Mouse (Mus musculus) heart, postnatal 0 days (tissue): ENCODE results near the gene Ivns1abp. TPM values are rescaled to one million over a fixed set of nuclear protein-coding genes. Genes with fewer than 3 reads are reported as not detected.

ENCODE experiments used
- ATAC-seq: fragments of 200-750 bp; cut with Nextera tagmentation; 2 replicates; pipeline ENCODE4 v1.8.0; 2017; ENCODE audit warnings: low read depth, moderate number of reproducible peaks, moderate library complexity; ENCODE audit not compliant: insufficient read depth
- DNase-seq: peaks from one replicate; pipeline ENCODE4 v3.0.0-alpha.2; 2016; ENCODE audit warnings: low spot score
- H3K27ac ChIP-seq: fragments of 300-500 bp; sonication (generic); 2 replicates; pipeline ENCODE4 v1.5.1; 2014; ENCODE audit warnings: low read depth, mild to moderate bottlenecking
- H3K27me3 ChIP-seq: fragments of 300-500 bp; sonication (generic); 2 replicates; pipeline ENCODE4 v1.6.1; 2014; ENCODE audit warnings: low read length, mixed read lengths; ENCODE audit not compliant: control insufficient read depth, insufficient read depth
- H3K36me3 ChIP-seq: fragments of 300-500 bp; sonication (generic); replicated peaks from 2 replicates; pipeline ENCODE4 v1.6.1; 2014; ENCODE audit warnings: low read length, mixed read lengths; ENCODE audit not compliant: control insufficient read depth, insufficient read depth
- H3K4me1 ChIP-seq: fragments of 300-500 bp; sonication (generic); 2 replicates; pipeline ENCODE4 v1.6.1; 2014; ENCODE audit warnings: antibody characterized with exemption; ENCODE audit not compliant: control insufficient read depth, insufficient read depth
- H3K4me2 ChIP-seq: fragments of 300-500 bp; sonication (generic); 2 replicates; pipeline ENCODE4 v1.6.1; 2014; ENCODE audit warnings: low read depth, mild to moderate bottlenecking, low read length, moderate library complexity
- H3K4me3 ChIP-seq: fragments of 300-500 bp; sonication (generic); 2 replicates; pipeline ENCODE4 v1.5.1; 2014; ENCODE audit warnings: low read depth, low read length
- H3K9ac ChIP-seq: fragments of 300-500 bp; sonication (generic); replicated peaks from 2 replicates; pipeline ENCODE4 v1.6.1; 2014; ENCODE audit warnings: low read depth, low read length, mixed read lengths
- H3K9me3 ChIP-seq: fragments of 300-500 bp; sonication (generic); replicated peaks from 2 replicates; pipeline ENCODE4 v1.6.1; 2016; ENCODE audit warnings: low read length; ENCODE audit not compliant: control insufficient read depth
- CTCF ChIP-seq: IDR thresholded peaks from 2 replicates; pipeline ENCODE4 v1.5.1; 2016; ENCODE audit warnings: antibody characterized with exemption, control low read depth, low read depth
- EP300 ChIP-seq: IDR thresholded peaks from 2 replicates; pipeline ENCODE4 v1.6.1; 2016; ENCODE audit warnings: antibody characterized with exemption, low read depth
- WGBS: fragments of 180-500 bp; shearing (Covaris S2); extraction: QIAGEN DNeasy Blood & Tissue Kit; methylation state at CpG from one replicate; pipeline ENCODE4 v1.1.7; 2014; 5-methylcytosine and 5-hydroxymethylcytosine counted together
- polyA plus RNA-seq: library from polyadenylated mRNA; unstranded; fragments of >200 nt; fragmentation: Nextera tagmentation; extraction: Ambion mirVana; gene quantifications from 2 replicates; pipeline ENCODE4 v1.2.1, GENCODE M21; 2015
- total RNA-seq: library from RNA; depleted of rRNA; stranded (reverse); fragments of >200 nt; gene quantifications from 2 replicates; pipeline ENCODE4 v1.2.3, GENCODE M21; 2014; ENCODE audit warnings: low replicate concordance

Ivns1abp gene
- total and polyA plus RNA-seq, 2 experiments from 2014 or later: 272 to 413 TPM

DNA sequence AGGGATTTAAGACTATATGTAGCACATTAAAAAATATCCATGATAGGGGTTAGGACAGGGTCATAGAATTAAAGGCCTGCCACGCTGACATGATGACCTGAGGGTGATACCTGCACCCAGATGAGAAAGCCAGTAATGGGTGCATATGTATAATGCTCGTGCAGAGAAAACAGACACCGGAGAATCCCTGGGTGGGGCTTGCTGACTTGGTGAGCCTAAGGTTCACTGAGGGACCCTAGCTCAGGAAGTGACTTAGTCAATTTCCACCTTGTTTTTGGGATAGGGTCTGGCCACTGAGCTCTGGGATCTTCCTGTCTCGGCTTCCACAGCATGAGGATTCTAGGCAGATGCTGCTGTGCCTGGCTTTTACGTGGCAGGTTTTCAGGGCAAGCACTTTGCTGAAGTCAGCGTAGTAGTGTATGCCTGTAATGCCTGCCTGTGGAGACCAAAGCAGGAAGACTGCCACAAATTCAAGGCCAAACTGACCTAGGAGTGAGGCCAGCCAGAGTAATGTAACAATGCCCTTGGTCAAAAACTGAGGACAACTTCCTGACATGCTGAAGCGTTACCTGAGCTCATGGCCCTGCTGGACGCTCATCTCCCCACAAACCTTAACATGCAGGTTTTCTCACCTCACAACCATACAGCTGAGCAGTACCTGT is 22.8 kb downstream of the Ivns1abp start:
- ATAC-seq (no peak), DNase-seq (no peak)
- TF ChIP-seq CTCF: no peak
- TF ChIP-seq EP300: no peak
- 0 out of 2 replicates have a peak, but pooled peaks cover 3% of the 10 kb centered on the region for H3K4me1 ChIP-seq
- 81% methylated on average over 8 of the region's 8 CpGs for WGBS
- peaks cover 66% of the 10 kb centered on the region for H3K36me3 ChIP-seq
- no peak overlapping the region for H3K4me2 ChIP-seq
- no peak overlapping the region for H3K9ac ChIP-seq
- no peaks in the 10 kb centered on the region for H3K9me3 ChIP-seq
- H3K27ac ChIP-seq: 0 out of 2 replicates have a peak overlapping the region, but pooled peaks have one; percentile 23
- H3K27me3 ChIP-seq: no peaks in the 10 kb centered on the region
- H3K4me3 ChIP-seq: no peak overlapping the region

DNA sequence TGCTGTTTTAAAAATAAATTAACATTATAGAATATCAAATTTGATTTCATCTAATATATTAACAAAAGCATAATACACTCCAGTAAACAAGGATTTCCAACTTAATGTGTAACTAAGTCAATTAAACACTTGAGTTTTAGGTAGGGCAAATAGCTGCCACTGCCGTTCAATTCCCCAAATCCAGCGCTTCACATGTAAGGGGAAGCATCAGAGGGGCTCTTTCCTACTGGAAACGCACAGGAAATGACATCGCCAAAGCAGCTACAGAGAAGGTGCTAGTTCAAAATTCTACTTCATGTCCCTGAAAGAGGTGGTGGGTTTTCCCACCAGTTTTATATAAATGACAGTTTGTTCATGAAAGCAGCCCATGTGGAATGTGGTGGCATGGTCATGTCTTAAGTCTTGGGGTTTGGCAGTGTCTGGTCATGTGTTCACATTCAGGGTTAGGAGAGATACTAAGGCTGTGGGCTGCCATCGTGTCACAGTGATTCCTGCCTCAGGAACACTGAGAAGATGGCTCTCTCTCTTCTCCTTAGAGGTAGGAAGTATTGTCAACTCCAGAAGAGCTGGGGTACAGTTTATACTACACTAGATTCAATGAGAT is 23.5 kb downstream of the Ivns1abp start:
- TF ChIP-seq EP300 (no peak), CTCF (no peak)
- Histone ChIP-seq H3K36me3 (peaks cover 59% of the 10 kb centered on the region), H3K27me3 (no peaks in the 10 kb centered on the region), H3K4me1 (0 out of 2 replicates have a peak, but pooled peaks cover 3% of the 10 kb centered on the region), H3K9me3 (no peaks in the 10 kb centered on the region), H3K27ac (no peak overlapping the region), H3K9ac (no peak overlapping the region), H3K4me3 (no peak overlapping the region), H3K4me2 (no peak overlapping the region)
- WGBS: 86% methylated on average over 5 of the region's 5 CpGs
- no peak for ATAC-seq
- DNase-seq: no peak

DNA sequence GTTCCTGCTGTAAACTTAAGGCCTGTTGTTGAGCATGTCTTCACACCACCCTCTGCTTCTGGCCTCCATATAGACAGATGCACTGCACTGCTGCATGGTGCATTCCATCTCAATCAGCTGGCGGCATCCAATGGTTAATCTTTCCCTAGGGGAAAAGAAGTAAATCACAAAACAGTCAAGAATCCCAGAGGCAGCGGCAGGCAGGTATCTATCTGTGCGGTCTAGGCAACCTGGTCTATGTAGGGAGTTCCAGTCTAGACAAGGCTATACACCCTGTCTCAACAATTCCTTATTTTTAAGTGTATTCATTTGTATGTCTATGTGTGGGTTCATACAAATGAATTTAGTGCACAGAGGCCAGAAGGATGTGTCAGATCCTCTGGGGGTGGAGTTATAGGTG is 24.2 kb downstream of the Ivns1abp start:
- ATAC-seq: no peak
- TF ChIP-seq CTCF: no peak
- TF ChIP-seq EP300: no peak
- no peaks in the 10 kb centered on the region for H3K9me3 ChIP-seq
- peaks cover 53% of the 10 kb centered on the region for H3K36me3 ChIP-seq
- H3K4me2 ChIP-seq: no peak overlapping the region
- H3K4me1 ChIP-seq: 0 out of 2 replicates have a peak, but pooled peaks cover 3% of the 10 kb centered on the region
- no peak overlapping the region for H3K27ac ChIP-seq
- H3K9ac ChIP-seq: no peak overlapping the region
- no peak for DNase-seq
- H3K27me3 ChIP-seq: no peaks in the 10 kb centered on the region
- H3K4me3 ChIP-seq: no peak overlapping the region
- WGBS: 95% methylated on average over 3 of the region's 3 CpGs

DNA sequence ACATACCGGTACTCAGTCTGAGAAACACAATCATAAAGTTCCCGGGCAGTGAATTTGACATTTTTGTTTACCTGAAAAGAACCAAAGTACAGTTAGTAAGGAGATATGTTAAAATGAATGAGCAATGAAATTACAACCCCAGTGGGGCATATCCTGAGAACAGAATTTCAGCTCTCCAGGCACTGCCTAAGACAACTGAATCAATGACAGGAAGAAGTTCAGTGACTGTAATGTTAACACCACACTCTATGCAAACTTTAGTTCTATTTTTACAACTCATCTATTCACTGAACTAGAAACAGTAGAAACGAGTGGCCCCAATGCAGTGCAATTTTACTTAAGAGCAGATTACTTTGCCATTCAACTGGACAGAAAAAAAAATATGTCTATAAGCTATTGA is 26.3 kb downstream of the Ivns1abp start:
- Histone ChIP-seq H3K27ac (no peak overlapping the region), H3K4me2 (no peak overlapping the region), H3K27me3 (no peaks in the 10 kb centered on the region), H3K4me3 (no peak overlapping the region), H3K4me1 (0 out of 2 replicates have a peak, but pooled peaks cover 3% of the 10 kb centered on the region), H3K9ac (no peak overlapping the region), H3K9me3 (no peaks in the 10 kb centered on the region), H3K36me3 (peaks cover 32% of the 10 kb centered on the region)
- ATAC-seq: no peak
- no peak for TF ChIP-seq EP300
- TF ChIP-seq CTCF: no peak
- 75% methylated on average over 3 of the region's 3 CpGs for WGBS
- no peak for DNase-seq

DNA sequence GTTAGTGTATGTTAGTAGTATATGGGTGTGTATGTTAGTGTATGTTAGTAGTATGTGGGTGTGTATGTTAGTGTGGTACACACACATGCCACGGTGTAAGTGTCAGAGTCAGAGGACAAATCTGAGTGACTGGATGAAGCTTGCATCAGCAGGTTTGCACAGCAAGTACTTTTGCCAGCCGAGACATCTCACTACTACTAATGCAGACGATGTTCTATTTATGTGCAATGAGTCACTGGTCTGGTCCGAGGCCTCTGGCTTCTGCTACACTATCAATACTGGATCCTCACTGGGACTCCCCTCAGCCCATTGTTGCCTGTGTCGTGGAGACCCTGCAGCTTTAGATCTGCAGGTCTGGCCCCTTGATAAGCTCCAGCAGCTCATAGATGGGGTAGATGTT is 27.3 kb downstream of the Ivns1abp start:
- DNase-seq (peak; percentile 76), ATAC-seq (peak; percentile 85)
- 28% methylated on average over 5 of the region's 5 CpGs for WGBS
- no peak overlapping the region for H3K4me3 ChIP-seq
- no peaks in the 10 kb centered on the region for H3K9me3 ChIP-seq
- H3K27ac ChIP-seq: peak overlapping the region; percentile 76
- H3K9ac ChIP-seq: no peak overlapping the region
- H3K4me1 ChIP-seq: 0 out of 2 replicates have a peak, but pooled peaks cover 3% of the 10 kb centered on the region
- H3K4me2 ChIP-seq: no peak overlapping the region
- H3K27me3 ChIP-seq: no peaks in the 10 kb centered on the region
- peaks cover 28% of the 10 kb centered on the region for H3K36me3 ChIP-seq
- TF ChIP-seq EP300: no peak
- no peak for TF ChIP-seq CTCF
